Mouse (Mus musculus): ENCODE measurements around the gene Ivd.

The Ivd gene

DNA sequence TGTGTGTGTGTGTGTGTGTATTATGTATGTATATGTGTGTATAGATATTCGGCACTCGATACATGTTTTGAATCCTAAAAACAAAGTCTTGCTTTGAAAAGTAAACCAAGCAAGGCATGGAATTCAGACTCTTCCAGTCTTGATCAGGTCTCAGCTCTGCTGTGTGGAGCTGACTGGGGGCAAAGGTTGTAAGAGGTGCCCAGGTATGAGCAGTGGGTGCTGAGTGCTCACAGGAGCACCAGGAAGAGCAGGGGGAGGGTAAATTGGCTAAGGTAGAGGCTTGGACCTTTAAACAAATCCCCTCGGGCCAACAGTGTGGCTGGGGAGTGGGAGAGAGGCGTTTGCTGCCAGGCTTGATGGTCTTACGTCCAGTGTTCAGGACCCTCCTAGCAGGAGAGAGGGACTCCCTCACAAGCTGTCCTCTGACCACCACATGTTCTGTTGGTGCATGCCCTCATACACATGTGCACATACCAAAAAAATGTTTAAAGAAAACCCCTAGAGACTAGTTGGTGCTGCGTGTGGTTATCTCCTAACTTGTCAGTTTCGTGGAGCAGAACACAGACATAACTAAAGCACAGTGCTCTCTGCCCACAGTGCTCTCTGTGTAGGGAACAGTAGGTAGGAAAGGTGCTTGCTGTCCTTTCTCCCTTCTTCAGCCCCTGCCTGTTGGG, 49.0 kb downstream of the Ivd start:
- DNase-seq (ENCODE audit: low spot score): no peak

DNA sequence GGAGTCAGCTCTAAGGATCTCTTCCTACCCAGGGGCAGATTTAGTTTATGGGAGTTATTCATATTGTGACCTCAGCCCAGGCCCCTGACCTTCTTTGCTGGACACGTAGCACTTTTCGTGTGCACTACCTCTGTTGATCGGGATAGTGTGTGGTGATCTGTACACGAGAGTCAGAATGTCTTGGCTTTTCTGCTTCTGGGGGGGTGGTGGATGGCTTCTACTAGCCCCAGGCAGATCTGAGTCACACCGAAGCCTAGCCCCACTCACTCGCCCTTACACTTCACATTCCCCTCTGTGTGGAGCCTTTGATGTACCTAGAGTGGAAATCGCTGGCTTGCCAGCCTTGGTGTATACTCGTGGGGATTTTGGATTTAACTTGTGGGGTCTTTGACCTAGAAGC, 51.0 kb downstream of the Ivd start:
- DNase-seq (ENCODE audit: low spot score): no peak

DNA sequence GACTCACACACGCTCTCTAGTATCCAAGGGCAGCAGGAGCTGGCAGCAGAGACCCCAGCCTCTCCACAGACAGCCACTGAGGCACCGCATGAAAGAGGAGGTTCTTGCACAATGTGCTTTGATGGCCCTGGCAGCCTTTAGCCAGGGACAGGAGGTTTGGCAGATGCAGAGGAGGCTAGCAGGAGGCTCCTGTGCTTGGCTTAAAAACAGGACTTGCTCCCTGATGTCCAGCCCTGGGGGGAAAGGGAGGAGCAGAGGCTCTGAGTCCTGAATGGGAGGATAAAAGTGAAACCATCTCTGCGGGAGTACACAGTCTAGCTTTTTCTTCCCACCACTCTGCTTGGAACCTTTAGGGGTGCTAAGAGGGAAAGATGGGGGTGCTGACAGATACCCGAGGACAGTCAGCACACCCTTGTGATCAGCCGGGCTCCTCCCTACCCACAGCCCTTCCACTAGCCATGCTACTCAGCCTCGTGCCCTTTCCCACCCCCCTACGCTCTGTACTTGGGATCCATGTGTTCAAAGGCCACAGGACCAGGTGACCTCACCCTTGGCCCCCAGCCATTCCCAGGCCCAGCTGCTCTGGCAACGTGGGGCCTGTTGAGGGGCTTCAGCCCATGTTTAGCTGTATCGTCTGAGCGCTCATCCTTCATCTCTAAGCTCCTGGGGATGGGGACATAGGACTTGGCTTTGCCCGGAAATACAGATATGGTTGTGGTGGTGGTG, 52.0 kb downstream of the Ivd start:
- DNase-seq (ENCODE audit: low spot score): no peak

DNA sequence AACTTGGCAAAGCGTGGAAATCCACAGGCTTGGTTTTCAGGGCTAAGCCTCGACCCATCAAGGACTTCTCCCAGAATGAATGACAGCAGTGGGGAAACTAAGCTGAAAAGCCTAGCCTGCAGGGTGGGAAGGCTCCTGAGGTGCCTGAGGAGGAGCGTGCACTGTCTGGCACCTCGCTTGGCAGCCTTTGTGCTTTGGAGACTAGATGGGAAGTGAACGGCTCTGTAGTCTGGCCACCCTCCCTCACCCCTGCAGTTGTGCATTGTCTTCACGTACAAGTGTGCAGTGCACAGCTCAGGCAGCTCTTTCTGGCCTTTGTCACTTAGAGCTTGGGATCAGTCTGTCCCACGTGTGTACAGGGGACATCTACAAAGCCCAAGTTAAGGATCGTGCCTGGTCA, 52.9 kb downstream of the Ivd start:
- DNase-seq (ENCODE audit: low spot score): no peak

DNA sequence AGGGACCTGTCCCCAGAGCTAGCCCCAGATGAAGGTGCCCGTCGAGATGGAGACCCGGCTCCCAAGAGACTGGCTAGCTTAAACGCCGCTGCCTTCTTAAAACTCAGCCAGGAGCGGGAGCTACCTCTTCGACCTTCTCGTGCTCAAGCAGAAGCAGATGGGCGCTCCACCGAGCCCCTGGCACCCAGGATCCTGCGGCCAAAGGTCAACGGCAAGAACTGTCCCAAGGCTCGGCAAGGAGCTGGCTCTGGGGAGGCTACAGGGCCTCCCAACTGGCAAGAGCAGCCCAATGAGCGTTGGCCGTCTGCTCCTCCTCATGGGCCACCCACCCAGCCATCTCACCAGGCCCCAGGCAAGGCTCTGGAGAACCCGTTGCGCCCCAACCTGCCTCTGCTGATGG, 54.7 kb downstream of the Ivd start:
- no peak for DNase-seq (ENCODE audit: low spot score)

DNA sequence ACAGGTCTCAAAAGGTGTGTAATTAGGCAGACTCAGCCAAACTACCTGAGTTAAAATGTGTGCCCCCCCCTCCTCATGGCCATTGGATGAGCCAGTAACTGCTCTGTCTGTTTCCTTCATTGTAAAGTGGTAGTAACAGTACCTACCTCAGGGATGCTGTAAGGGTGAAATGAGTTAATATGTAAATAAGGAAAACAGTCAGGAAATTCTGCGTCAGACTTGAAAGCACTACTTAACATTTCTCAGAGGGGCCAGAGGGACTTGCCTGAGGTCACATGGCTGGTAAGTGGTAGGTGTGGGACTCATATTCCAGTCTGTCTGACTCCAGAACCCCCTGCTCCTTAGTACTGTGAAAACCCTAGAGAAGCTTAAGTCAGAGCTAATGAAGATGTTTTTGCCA, 56.8 kb downstream of the Ivd start:
- no peak for DNase-seq (ENCODE audit: low spot score)

DNA sequence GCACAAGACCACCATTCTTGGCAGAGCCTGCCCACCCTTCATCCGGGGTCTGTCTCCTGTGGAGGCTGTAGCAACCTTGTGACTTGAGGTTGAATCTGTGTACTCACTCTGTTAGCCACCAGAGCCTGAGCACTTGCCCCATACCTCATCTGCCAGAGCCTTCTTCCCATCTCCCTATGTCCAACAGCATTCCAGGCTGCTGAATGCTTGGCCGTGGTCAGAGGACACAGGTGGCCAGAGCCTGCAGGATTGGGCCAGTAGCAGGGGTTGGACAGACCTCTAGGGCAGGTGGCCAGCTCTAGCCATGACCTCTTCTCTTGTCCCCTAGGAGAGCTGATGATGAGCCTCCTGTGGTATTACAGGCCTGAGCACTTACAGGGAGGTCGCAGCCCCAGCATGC, 58.7 kb downstream of the Ivd start:
- DNase-seq (ENCODE audit: low spot score): no peak

DNA sequence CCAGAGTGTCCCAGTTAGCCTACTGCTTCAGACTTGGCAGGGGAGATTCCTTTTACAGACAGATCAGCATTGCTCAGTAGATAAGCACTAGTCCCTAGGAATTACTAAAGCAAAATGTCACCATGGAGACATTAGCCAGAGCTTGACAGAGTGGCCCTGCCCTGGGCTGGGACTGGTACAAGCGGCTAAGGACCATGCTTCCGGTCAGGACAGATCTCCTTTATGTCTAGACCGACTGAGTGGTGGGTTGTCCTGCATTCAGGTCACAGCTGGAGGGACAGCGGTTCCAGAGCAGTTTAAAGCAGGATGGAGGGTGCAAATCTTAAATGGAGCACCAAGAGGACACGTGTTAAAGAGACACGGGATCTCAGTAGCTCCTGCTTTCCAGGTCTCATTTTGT, 64.2 kb downstream of the Ivd start:
- DNase-seq (ENCODE audit: low spot score): no peak

DNA sequence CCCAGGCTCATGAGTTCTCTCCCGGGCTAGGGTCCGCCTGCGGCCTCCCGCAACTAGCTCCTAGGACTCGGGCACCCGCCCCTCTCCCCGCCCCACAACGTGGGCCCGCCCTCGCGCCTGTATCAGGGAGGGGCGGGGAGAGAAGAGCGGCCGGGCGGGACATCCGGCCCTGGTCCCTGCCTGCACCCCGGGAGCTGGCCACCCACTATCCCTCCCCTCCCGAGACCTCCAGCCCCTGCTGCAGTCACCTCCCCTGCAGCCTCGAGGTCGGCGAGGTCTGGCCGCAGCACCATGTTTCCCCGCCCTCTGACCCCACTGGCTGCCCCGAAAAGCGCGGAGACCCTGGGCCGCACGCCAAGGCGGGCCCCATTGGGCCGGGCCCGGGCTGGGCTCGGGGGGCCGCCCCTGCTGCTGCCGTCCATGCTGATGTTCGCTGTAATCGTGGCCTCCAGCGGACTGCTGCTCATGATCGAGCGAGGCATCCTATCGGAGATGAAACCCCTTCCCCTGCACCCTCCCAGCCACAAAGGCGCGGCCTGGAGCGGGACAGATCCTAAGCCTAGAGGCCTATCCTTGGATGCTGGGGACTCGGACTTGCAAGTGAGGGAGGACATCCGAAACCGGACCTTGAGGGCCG, 64.7 kb downstream of the Ivd start, which contains the start of gene Chst14:
Chst14 (plus strand) TSS at position 136 of the 637 bp plus-strand sequence.
- no peak for DNase-seq (ENCODE audit: low spot score)

DNA sequence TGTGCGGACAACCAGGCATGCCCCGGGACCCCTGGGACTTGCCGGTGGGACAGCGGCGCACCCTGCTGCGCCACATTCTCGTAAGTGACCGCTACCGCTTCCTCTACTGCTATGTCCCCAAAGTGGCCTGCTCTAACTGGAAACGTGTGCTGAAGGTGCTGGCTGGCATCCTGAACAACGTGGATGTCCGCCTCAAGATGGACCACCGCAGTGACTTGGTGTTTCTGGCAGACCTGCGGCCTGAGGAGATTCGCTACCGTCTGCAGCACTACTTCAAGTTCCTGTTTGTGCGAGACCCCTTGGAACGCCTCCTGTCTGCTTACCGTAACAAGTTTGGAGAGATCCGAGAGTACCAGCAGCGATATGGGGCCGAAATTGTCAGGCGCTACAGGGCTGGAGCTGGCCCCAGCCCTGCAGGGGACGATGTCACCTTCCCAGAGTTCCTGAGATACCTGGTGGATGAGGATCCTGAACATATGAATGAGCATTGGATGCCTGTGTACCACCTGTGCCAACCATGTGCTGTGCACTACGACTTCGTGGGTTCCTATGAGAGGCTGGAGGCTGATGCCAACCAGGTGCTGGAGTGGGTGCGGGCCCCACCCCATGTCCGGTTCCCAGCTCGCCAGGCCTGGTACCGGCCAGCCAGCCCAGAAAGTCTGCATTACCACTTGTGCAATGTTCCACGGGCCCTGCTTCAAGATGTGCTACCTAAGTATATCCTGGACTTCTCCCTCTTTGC, 65.4 kb downstream of the Ivd start:
- no peak for DNase-seq (ENCODE audit: low spot score)
